Mouse (Mus musculus) lung, adult 2 months (tissue): ENCODE measurements around the gene Gimap4. TPM values are rescaled to one million over a fixed set of nuclear protein-coding genes. Genes with fewer than 3 reads are reported as not detected.

ENCODE experiments used
- DNase-seq: peaks from one replicate; pipeline ENCODE4 v3.0.0; 2022
- H3K4me1 ChIP-seq: fragments of 200-500 bp; 2 replicates; pipeline ENCODE4 v1.6.1; 2011; ENCODE audit warnings: low read length; ENCODE audit not compliant: control insufficient read depth, insufficient read depth
- H3K4me3 ChIP-seq: fragments of 200-500 bp; replicated peaks from 2 replicates; pipeline ENCODE3; 2011; ENCODE audit warnings: low read depth, mild to moderate bottlenecking, control low read depth, low read length; ENCODE audit errors: extremely low read depth
- CTCF ChIP-seq: fragments of 200-500 bp; IDR thresholded peaks from 2 replicates; pipeline ENCODE4 v1.5.1; 2011; ENCODE audit warnings: mild to moderate bottlenecking, low read length, control low read depth; ENCODE audit not compliant: insufficient read depth
- POLR2A ChIP-seq: fragments of 200-500 bp; IDR thresholded peaks from 2 replicates; pipeline ENCODE4 v1.6.1; 2011; ENCODE audit warnings: low read depth, mild to moderate bottlenecking, control low read depth, low read length, borderline replicate concordance; ENCODE audit errors: extremely low read depth
- WGBS: fragments of 180-500 bp; shearing (Covaris S2); methylation state at CpG from one replicate; pipeline ENCODE4 v1.1.7; 2018; 5-methylcytosine and 5-hydroxymethylcytosine counted together
- polyA plus RNA-seq: library from polyadenylated mRNA; depleted of rRNA; stranded (reverse); fragments of >200 nt; gene quantifications from 2 replicates; pipeline ENCODE4 v1.2.3, GENCODE M21; 2012

Gimap4 gene
- polyA plus RNA-seq, 1 experiment = 58.9 TPM

DNA sequence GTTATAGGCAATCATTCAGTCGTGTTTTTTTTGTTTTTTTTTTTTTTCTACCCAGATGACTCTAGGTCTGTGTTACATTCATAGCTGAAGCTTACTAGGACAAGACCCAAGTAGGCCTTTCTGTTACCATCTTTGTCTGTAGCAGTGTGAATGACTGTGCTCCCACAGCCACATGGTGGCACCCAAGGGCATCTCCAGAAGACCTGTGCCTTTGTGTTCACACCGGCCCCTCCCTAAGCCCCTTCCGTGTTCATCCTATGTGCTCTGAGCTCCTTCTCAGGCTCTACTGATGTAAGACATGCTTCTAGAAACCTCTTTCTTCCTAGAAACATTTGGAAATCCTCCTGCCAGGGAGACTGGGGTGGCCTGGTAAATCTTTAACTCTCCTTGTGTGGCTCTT, 37.4 kb upstream of the Gimap4 start, which contains the start of gene Gimap8:
TSS of gene Gimap8 (plus strand) at position 240 of the 400 bp plus-strand sequence.
- H3K4me1 ChIP-seq = no peaks in the 10 kb centered on the region
- TF ChIP-seq CTCF (peak; percentile 80), POLR2A (peak; percentile 23; the same call in 1 of the 2 replicates)
- peak; percentile 34 for DNase-seq
- 15% methylated on average over 3 of the region's 3 CpGs for WGBS
- peak within 1 kb of the TSS; percentile 75 for H3K4me3 ChIP-seq

DNA sequence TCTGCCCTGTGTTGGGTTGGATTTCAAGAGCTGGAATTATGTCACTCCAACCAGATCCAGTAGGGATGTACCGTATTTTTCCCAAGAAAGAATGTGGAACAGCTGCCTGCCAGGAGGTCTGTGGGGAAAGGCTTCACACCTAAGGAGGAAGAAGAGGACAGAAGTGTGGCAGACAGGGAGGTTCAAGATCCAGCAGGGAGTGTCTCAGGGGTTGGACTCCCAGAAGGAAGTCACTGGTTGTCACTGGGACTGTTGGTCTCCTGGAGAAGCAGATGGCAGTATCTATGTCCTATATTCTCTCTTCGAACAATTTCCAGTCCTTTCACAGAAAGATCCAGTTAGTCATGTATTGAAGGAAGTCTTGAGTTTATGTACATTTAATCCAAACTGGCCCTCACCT, 36.7 kb upstream of the Gimap4 start:
- WGBS = 60% methylated on average over 2 of the region's 2 CpGs
- H3K4me1 ChIP-seq = no peaks in the 10 kb centered on the region
- no peak for TF ChIP-seq POLR2A
- TF ChIP-seq CTCF = no peak
- peak overlapping the region; percentile 75 for H3K4me3 ChIP-seq
- no peak for DNase-seq

GRCm38 (mm10) chr6:48648779-48649178, 35.6 kb upstream of the Gimap4 start:
- WGBS = 86% methylated on average over 4 of the region's 4 CpGs
- no peak for TF ChIP-seq CTCF
- no peak for TF ChIP-seq POLR2A
- no peak for DNase-seq
- no peak overlapping the region for H3K4me3 ChIP-seq
- H3K4me1 ChIP-seq = no peaks in the 10 kb centered on the region

DNA sequence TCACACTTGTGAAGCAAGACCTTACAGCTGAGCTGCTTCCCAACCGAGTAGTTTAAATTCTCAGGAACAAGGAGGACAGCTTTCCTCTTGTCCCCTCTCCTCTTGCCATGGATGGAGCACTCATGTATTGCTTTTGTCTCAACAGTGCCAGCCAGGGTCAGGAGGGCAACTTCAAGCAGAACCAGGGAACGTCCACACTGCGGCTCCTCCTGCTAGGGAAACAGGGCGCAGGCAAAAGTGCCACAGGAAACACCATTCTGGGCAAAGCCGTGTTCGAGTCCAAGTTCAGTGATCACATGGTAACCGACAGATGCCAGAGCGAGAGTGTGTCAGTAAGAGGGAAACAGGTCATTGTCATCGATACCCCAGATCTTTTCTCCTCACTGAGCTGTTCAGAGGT, 34.3 kb upstream of the Gimap4 start:
- Histone ChIP-seq H3K4me3 (no peak overlapping the region), H3K4me1 (no peaks in the 10 kb centered on the region)
- WGBS = 69% methylated on average over 9 of the region's 9 CpGs
- TF ChIP-seq POLR2A = no peak
- no peak for TF ChIP-seq CTCF
- no peak for DNase-seq

DNA sequence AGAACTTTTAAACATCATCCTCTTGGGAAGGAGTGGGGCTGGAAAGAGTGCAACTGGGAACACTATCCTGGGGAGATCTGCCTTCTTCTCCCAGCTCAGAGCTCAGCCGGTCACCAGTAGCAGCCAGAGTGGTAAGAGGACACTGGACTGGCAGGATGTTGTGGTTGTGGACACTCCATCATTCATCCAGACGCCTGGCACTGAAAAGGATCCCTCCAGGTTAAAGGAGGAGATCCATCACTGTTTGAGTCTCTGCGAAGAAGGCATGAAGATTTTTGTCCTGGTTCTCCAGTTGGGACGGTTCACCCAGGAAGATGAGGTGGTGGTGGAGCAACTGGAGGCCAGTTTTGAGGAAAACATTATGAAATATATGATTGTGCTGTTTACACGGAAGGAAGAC, 25.6 kb upstream of the Gimap4 start:
- no peak for DNase-seq
- no peak for TF ChIP-seq CTCF
- no peak for TF ChIP-seq POLR2A
- no peak overlapping the region for H3K4me3 ChIP-seq
- H3K4me1 ChIP-seq = no peaks in the 10 kb centered on the region
- 59% methylated on average over 5 of the region's 5 CpGs for WGBS

- no peak for TF ChIP-seq CTCF
- no peak for TF ChIP-seq POLR2A
- Histone ChIP-seq H3K4me1 (no peaks in the 10 kb centered on the region), H3K4me3 (no peak overlapping the region)
- 68% methylated on average over 4 of the region's 4 CpGs for WGBS
- no peak for DNase-seq
Observed at GRCm38 (mm10) chr6:48664750-48665149, 19.6 kb upstream of the Gimap4 start.

GRCm38 (mm10) chr6:48665471-48665870, 18.9 kb upstream of the Gimap4 start:
- no peak overlapping the region for H3K4me3 ChIP-seq
- 91% methylated on average over 9 of the region's 9 CpGs for WGBS
- DNase-seq = no peak
- TF ChIP-seq CTCF = no peak
- TF ChIP-seq POLR2A = no peak
- no peaks in the 10 kb centered on the region for H3K4me1 ChIP-seq

DNA sequence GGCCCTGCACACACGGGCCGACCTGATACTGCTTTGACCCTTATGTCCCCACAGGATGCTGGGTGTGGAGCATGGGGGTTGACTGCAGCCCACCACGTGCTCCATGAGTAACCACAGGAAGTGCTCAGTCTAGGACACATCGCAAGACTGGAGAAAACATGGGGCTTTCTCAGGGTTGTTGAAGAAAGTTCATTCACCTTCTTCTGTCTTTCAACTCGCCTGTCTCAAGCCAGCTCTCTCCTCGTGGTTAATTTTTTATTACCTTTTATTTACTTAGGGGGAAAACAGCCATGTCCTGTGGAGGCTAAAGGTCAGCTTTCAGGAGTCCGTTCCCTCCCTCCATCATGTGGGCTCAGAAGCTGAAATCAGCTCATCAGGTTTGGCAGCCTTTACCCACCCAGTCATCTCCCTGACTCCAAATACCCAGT, 18.2 kb upstream of the Gimap4 start:
- H3K4me3 ChIP-seq = no peak overlapping the region
- WGBS = 34% methylated on average over 7 of the region's 7 CpGs
- no peak for TF ChIP-seq POLR2A
- no peak for TF ChIP-seq CTCF
- DNase-seq = no peak
- H3K4me1 ChIP-seq = no peaks in the 10 kb centered on the region

- Histone ChIP-seq H3K4me1 (no peaks in the 10 kb centered on the region), H3K4me3 (no peak overlapping the region)
- TF ChIP-seq CTCF (no peak), POLR2A (no peak)
- DNase-seq = no peak
Observed at GRCm38 (mm10) chr6:48668022-48668421, 16.3 kb upstream of the Gimap4 start.

DNA sequence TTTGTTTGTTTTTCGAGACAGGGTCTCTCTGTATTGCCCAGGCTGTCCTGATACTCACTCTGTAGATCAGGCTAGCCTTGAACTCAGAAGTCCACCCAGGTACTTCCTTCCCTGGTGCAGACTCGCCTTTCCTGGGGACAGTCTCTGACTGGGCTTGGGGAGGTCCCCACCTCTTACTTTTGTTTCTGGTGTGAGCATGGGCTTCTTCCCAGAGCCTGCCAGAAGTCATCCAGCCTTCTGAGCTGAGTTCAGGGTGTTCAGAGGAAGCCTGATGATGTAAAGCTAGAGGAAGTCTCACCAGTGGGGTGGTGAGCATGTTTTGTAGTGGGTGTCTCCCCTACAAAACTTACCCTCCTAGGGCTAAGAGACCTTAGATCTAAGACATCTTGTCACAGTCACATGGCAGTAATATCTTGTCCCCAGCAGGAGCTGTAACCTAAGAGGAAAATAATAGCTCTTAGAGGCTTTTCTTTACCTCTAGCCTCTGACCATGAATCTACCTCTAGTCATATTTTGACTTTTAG, 14.8 kb upstream of the Gimap4 start:
- TF ChIP-seq CTCF = no peak
- no peak for TF ChIP-seq POLR2A
- WGBS = 67% methylated on average over 2 of the region's 2 CpGs
- no peak for DNase-seq
- no peaks in the 10 kb centered on the region for H3K4me1 ChIP-seq
- no peak overlapping the region for H3K4me3 ChIP-seq
